Mouse (Mus musculus) lung, embryonic 16.5 days (tissue): Measurements from ENCODE around the gene Gm9999. TPM values are rescaled to one million over a fixed set of nuclear protein-coding genes. Genes with fewer than 3 reads are reported as not detected.
A peak's percentile ranks its signal among the peaks of the same experiment; 100 is the strongest.

Experiments
- ATAC-seq: fragments of 200-750 bp; cut with Nextera tagmentation; 2 replicates; pipeline ENCODE4 v1.8.0; 2017; ENCODE audit warnings: low read depth, mild to moderate bottlenecking, moderate library complexity
- H3K27ac ChIP-seq: fragments of 300-500 bp; sonication (generic); 2 replicates; pipeline ENCODE4 v1.5.1; 2014; ENCODE audit warnings: mild to moderate bottlenecking, control low read depth, low read length
- H3K27me3 ChIP-seq: fragments of 300-500 bp; sonication (generic); 2 replicates; pipeline ENCODE4 v1.6.1; 2014; ENCODE audit warnings: low read depth, low read length, mixed read lengths; ENCODE audit not compliant: control insufficient read depth, insufficient read depth
- H3K36me3 ChIP-seq: fragments of 300-500 bp; sonication (generic); 2 replicates; pipeline ENCODE4 v1.6.1; 2014; ENCODE audit warnings: low read length; ENCODE audit not compliant: control insufficient read depth, insufficient read depth
- H3K4me1 ChIP-seq: fragments of 300-500 bp; sonication (generic); replicated peaks from 2 replicates; pipeline ENCODE4 v1.6.1; 2014; ENCODE audit warnings: low read length, mixed read lengths; ENCODE audit not compliant: control insufficient read depth, insufficient read depth
- H3K4me2 ChIP-seq: fragments of 300-500 bp; sonication (generic); 2 replicates; pipeline ENCODE4 v1.6.1; 2014; ENCODE audit warnings: low read depth, low read length, control low read depth
- H3K4me3 ChIP-seq: fragments of 300-500 bp; sonication (generic); 2 replicates; pipeline ENCODE4 v1.5.1; 2014; ENCODE audit warnings: mild to moderate bottlenecking, low read length, control low read depth
- H3K9ac ChIP-seq: fragments of 300-500 bp; sonication (generic); 2 replicates; pipeline ENCODE4 v1.6.1; 2014; ENCODE audit warnings: low read length, control low read depth
- H3K9me3 ChIP-seq: fragments of 300-500 bp; sonication (generic); 2 replicates; pipeline ENCODE4 v1.6.1; 2016; ENCODE audit warnings: low read length; ENCODE audit not compliant: control insufficient read depth
- WGBS: fragments of 180-500 bp; shearing (Covaris S2); extraction: QIAGEN DNeasy Blood & Tissue Kit; methylation state at CpG from one replicate; pipeline ENCODE4 v1.1.7; 2014; 5-methylcytosine and 5-hydroxymethylcytosine counted together
- polyA plus RNA-seq: library from polyadenylated mRNA; unstranded; fragments of >200 nt; fragmentation: Nextera tagmentation; extraction: Ambion mirVana; gene quantifications from 2 replicates; pipeline ENCODE4 v1.2.1, GENCODE M21; 2015

Gm9999 gene
- polyA plus RNA-seq, 1 experiment from 2014 or later = not detected

- no peak overlapping the region for H3K27ac ChIP-seq
- no peaks in the 10 kb centered on the region for H3K9me3 ChIP-seq
- peaks cover 49% of the 10 kb centered on the region for H3K36me3 ChIP-seq
- no peak overlapping the region for H3K9ac ChIP-seq
- no peak overlapping the region for H3K4me2 ChIP-seq
- H3K27me3 ChIP-seq = no peaks in the 10 kb centered on the region
- WGBS = 86% methylated on average over 4 of the region's 4 CpGs
- no peak overlapping the region for H3K4me3 ChIP-seq
- H3K4me1 ChIP-seq = peaks cover 20% of the 10 kb centered on the region
- no peak for ATAC-seq
Measured at GRCm38 (mm10) chr7:46997008-46997407, 13.6 kb downstream of the Gm9999 start.

GRCm38 (mm10) chr7:46997644-46998395 is 14.4 kb downstream of the Gm9999 start:
- Histone ChIP-seq H3K27me3 (no peaks in the 10 kb centered on the region), H3K4me2 (no peak overlapping the region), H3K27ac (no peak overlapping the region), H3K9ac (no peak overlapping the region), H3K4me1 (peaks cover 27% of the 10 kb centered on the region), H3K4me3 (no peak overlapping the region), H3K9me3 (no peaks in the 10 kb centered on the region), H3K36me3 (peaks cover 46% of the 10 kb centered on the region)
- WGBS = 74% methylated on average over 21 of the region's 21 CpGs
- ATAC-seq = no peak

- no peak for ATAC-seq
- Histone ChIP-seq H3K9me3 (no peaks in the 10 kb centered on the region), H3K9ac (no peak overlapping the region), H3K36me3 (peaks cover 37% of the 10 kb centered on the region), H3K4me1 (peaks cover 27% of the 10 kb centered on the region), H3K4me3 (no peak overlapping the region), H3K27ac (no peak overlapping the region), H3K27me3 (no peaks in the 10 kb centered on the region), H3K4me2 (no peak overlapping the region)
- WGBS = 87% methylated on average over 2 of the region's 2 CpGs
Measured at GRCm38 (mm10) chr7:46998942-46999341, 15.6 kb downstream of the Gm9999 start.

GRCm38 (mm10) chr7:46999983-47000643 is 16.7 kb downstream of the Gm9999 start:
- Histone ChIP-seq H3K4me1 (peaks cover 29% of the 10 kb centered on the region), H3K27ac (peak overlapping the region; percentile 34; the same call in 1 of the 2 replicates), H3K4me2 (no peak overlapping the region), H3K27me3 (no peaks in the 10 kb centered on the region), H3K9me3 (no peaks in the 10 kb centered on the region), H3K36me3 (peaks cover 27% of the 10 kb centered on the region), H3K9ac (no peak overlapping the region), H3K4me3 (no peak overlapping the region)
- ATAC-seq = no peak
- WGBS = 58% methylated on average over 8 of the region's 8 CpGs

- Histone ChIP-seq H3K36me3 (peaks cover 23% of the 10 kb centered on the region), H3K4me3 (no peak overlapping the region), H3K27ac (peak overlapping the region; percentile 34; the same call in 1 of the 2 replicates), H3K9ac (no peak overlapping the region), H3K9me3 (no peaks in the 10 kb centered on the region), H3K4me1 (peaks cover 29% of the 10 kb centered on the region), H3K4me2 (no peak overlapping the region), H3K27me3 (no peaks in the 10 kb centered on the region)
- ATAC-seq = peak; percentile 94
- 35% methylated on average over 3 of the region's 3 CpGs for WGBS
Measured at GRCm38 (mm10) chr7:47000644-47000983, 17.2 kb downstream of the Gm9999 start.

GRCm38 (mm10) chr7:47001125-47001899 is 17.9 kb downstream of the Gm9999 start:
- Histone ChIP-seq H3K4me3 (no peak overlapping the region), H3K27me3 (no peaks in the 10 kb centered on the region), H3K36me3 (peaks cover 16% of the 10 kb centered on the region), H3K9ac (no peak overlapping the region), H3K9me3 (no peaks in the 10 kb centered on the region), H3K4me2 (no peak overlapping the region), H3K27ac (no peak overlapping the region), H3K4me1 (peaks cover 29% of the 10 kb centered on the region)
- no peak for ATAC-seq
- 30% methylated on average over 5 of the region's 5 CpGs for WGBS

GRCm38 (mm10) chr7:47001900-47002275 is 18.5 kb downstream of the Gm9999 start:
- no peak overlapping the region for H3K9ac ChIP-seq
- peaks cover 16% of the 10 kb centered on the region for H3K36me3 ChIP-seq
- no peaks in the 10 kb centered on the region for H3K27me3 ChIP-seq
- no peaks in the 10 kb centered on the region for H3K9me3 ChIP-seq
- no peak for ATAC-seq
- WGBS = 64% methylated on average over 4 of the region's 4 CpGs
- peaks cover 32% of the 10 kb centered on the region for H3K4me1 ChIP-seq
- H3K4me2 ChIP-seq = no peak overlapping the region
- no peak overlapping the region for H3K27ac ChIP-seq
- no peak overlapping the region for H3K4me3 ChIP-seq

- H3K9ac ChIP-seq = no peak overlapping the region
- no peak for ATAC-seq
- no peaks in the 10 kb centered on the region for H3K27me3 ChIP-seq
- H3K4me3 ChIP-seq = no peak overlapping the region
- H3K4me2 ChIP-seq = no peak overlapping the region
- peaks cover 35% of the 10 kb centered on the region for H3K4me1 ChIP-seq
- WGBS = 41% methylated on average over 3 of the region's 3 CpGs
- H3K27ac ChIP-seq = no peak overlapping the region
- peaks cover 5% of the 10 kb centered on the region for H3K36me3 ChIP-seq
- no peaks in the 10 kb centered on the region for H3K9me3 ChIP-seq
Measured at GRCm38 (mm10) chr7:47003411-47004115, 20.2 kb downstream of the Gm9999 start.
